Mouse (Mus musculus): ENCODE data around the gene Tmem100.

Gene Tmem100

DNA sequence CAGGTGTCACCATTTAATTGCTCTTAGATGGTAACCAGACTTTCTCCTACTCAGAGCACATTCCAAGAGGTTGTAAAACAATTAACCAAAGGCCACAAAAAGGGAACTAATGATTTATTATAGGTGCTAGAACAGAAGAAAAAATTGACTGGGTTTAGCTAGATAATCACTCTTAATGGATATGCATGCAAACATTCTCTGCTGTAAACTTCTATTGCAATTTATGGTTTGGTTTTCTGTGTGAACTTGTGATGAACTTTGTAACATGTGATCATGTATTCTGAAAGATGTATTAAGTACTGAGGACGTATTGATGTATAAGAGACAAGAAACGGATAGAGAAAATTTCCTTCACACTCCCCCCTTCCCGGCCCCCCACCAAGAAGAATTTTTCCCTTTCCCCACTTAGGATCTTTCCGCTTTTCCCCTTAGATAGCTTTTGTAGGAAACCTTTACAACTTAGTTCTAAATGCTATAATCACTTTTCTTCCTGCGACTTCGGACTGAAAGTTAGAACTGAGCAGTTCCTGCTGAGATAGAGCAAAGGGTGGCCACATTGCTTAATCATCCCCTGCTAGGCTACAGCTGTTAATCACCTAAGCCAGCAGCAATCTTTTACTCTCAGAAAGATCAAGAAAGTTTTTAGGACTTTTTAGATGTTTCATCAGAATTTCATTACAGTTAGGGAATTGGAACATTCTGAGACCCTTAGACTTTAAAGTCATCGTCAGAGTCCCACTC lies 22.2 kb upstream of the Tmem100 start:
- ATAC-seq (ENCODE audit: insufficient number of reproducible peaks, low FRiP score, low TSS enrichment), result no peak

DNA sequence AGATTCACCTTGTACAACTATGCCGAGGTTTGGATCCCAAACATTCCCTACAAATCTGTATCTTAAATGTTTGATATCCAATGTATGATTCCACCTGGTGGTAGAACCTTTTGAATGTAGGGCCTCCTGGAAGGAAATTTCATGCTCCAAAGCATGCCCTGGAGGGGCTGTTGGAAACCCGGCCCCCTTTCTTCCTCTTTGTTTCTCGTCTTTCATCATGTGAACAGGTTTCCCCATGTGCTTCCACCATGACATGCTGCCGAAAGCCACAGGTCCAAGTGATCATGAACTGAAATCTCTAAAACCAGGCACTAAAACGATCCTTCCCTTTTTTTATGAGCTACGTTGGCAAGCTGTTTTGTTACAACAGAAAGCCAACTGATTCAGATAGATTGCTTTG lies 16.5 kb upstream of the Tmem100 start:
- ATAC-seq (ENCODE audit: insufficient number of reproducible peaks, low FRiP score, low TSS enrichment), result no peak

DNA sequence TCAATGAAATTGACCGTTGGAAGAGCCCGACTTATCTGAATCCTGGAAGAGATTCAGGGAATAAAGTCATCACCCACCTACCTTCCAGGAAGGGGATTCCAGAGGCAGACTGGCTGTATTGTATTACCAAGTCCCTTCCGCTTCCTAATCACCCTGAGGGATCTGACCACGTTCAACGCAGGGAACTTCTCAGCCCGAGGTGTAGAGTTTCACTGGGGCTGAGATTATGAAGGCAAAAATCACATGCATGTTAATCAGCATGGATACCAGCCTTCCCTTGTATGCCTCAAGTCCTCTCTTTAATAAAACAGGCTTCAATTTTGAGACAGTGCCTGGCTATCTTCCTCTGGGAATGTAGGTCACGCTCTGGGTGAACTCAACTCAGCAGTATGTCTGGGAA lies 14.9 kb upstream of the Tmem100 start:
- no peak for ATAC-seq (ENCODE audit: insufficient number of reproducible peaks, low FRiP score, low TSS enrichment)

DNA sequence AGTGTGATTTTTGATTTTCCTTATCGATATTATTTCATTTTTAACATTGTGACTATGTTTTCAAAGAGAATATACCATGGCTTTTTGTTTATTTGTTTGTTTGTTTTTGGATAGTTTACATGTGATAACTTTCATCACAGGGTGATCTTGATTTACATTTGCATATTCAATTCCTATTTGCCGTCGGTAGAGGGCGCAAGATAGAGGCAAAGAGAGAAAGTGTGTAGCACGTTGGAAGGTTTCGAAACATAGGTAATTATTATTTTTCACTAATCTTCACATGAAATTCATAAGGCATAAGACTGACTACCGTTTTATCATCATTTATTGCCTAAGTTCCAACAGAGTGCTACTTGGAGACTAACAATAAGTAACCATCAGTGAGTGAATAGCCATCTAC lies 11.0 kb upstream of the Tmem100 start:
- no peak for ATAC-seq (ENCODE audit: insufficient number of reproducible peaks, low FRiP score, low TSS enrichment)

DNA sequence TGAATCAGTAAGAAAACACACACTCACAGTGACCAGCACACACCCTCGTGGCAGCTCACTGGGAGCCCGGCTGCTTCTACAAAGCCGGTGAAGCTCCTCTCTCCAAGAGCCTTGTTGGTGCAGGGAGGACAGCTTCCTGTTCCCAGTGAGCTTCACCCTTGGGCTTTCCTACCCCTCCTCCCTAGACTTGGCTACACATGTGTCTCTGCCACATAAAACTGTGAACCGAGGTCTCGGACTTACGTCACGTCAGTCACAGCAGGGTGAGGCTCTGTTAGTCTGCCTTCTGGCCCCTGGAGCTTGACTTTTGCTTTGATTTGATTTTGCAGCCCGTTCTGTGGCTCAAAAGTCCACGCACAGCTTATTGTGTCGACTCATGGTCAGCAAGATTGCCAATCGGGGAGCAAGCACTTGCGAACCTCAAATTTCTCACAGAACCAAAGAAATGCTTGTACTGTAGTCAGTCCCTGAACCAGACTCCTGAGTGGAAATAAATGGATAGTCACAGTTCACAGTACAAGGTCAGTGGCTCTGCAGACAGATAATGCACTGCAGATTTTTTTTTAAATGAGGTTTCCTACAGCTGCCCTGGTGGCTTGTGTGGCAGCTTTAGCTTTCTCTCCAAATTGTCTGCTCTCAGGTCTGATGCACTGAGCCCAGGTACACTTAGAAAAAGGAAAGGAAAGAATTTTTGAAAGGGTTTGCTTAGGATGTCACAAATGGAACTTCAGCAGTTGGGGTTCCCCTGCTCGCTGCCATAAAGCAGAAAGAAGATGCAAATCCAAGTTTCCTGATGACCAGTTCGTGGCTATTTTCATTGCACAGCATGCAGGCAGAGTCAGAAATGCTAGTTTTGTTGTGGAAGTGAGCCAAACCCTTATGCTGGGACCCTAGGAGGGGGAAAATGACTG lies 4.0 kb upstream of the Tmem100 start:
- no peak for ATAC-seq (ENCODE audit: insufficient number of reproducible peaks, low FRiP score, low TSS enrichment)

DNA sequence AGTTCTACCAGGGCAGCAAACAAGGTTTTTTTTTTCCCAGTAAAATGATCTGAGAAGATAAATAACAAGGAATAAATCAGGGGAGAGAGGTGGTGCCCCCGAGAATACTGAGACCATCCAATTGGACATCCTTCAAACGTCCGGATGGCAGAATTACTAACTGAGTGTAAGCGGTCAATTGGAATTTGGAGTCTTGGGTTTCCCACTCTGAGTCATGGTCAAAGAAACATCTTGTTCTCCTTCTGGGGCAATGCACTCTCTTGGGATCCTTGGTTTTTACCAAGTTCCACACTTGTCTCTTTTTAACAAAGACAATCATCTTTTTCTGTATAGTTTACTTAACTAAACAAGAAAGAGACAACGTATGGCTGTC lies 3.4 kb upstream of the Tmem100 start:
- ATAC-seq (ENCODE audit: insufficient number of reproducible peaks, low FRiP score, low TSS enrichment), result no peak

DNA sequence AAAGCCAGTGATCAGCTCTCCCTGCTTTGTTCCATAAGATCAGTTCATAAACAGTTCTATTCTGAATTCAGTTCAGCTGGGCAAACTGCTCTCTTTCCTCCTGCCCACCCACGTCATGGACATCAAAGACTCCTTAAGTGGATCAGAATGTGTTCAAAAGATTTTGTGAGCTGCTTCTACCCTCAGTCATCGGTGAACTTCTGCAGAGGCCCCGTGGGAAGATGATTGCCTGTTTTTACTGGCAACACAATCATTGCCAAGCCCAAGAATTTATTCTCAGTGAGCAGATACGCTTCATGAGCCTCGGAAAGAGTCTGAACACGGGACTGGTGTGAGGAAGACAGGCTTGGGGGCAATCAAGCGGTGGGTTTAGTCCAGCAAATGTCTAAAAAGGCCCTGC lies 2.9 kb upstream of the Tmem100 start:
- no peak for ATAC-seq (ENCODE audit: insufficient number of reproducible peaks, low FRiP score, low TSS enrichment)

DNA sequence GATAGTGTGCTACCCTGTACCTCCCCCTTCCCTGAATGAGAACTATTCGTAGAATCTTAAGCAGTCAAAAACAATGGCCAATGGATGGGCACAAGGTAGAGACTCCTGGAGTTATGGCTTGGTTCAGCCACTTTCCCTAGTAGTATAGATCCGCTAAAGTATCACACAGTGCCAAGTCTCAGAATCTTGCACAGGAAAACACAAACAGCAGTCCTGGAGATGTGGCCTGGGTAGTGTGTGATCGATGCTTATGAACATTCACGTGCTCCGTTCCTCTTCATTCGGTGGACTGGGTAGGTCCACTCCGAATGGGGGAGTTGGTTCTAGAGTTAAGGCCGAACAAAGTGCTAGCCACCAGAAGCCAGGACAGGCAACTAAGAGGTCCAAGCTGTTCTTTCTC lies 1.4 kb upstream of the Tmem100 start:
- ATAC-seq (ENCODE audit: insufficient number of reproducible peaks, low FRiP score, low TSS enrichment), result no peak

DNA sequence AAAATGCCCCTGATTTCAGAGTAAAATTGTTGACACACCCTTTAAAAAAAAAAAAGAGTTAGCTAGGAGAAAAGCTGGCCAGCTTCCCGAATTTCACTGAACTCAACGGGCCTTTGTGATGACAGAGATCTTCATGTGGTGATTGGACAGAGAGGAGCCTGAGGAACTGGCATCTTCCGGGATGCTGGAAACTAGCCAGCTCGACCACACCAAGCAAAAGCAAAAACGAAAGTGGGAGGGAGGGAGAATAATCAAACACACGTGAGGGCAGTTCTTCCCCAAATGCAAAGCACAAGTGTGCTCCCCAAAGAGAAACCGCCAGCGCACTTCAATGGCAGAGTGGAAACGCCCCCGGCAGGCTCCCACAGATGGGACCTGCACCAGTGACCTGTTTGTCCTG lies 794 bp upstream of the Tmem100 start:
- ATAC-seq (ENCODE audit: insufficient number of reproducible peaks, low FRiP score, low TSS enrichment), result no peak

DNA sequence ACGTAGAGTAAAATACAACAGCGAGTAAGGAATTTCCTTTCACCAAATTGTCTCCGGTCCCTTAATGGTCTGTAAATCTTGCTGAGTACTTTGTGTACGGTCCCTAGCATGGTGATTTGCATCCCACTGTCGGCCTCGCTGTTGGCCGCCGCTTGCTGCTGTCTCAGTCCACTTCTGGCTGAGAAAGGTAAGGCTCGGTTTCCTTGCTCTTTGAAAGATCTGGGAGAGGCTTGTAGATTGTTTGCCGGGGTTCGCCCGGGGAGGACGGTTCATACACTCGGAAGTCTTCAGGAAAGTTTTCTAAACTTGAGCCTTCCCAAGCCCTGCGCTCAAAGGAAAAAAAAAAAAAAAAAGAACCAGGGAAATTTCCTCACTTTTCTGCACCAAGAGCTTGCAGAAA lies 409 bp downstream of the Tmem100 start:
- no peak for ATAC-seq (ENCODE audit: insufficient number of reproducible peaks, low FRiP score, low TSS enrichment)

DNA sequence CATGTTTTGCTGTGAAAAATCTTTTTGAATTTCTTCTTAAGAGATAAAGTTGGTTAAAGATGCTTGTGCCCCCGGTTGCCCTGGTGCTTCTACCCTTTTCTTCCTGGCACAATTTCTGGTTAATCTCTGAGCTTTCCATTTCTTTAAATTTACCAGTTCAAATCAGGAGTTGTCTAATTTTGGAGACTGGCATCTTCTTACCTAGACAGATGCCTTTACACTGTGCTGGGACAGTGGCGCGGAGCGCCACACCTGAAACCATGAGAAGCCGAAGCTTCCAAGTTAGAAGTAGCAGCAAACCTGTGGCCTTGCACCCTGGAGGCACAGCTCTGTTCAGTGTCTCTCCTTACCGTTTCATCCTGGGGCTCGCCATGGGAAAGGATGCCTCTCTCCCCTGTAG lies 928 bp downstream of the Tmem100 start:
- ATAC-seq (ENCODE audit: insufficient number of reproducible peaks, low FRiP score, low TSS enrichment), result no peak

DNA sequence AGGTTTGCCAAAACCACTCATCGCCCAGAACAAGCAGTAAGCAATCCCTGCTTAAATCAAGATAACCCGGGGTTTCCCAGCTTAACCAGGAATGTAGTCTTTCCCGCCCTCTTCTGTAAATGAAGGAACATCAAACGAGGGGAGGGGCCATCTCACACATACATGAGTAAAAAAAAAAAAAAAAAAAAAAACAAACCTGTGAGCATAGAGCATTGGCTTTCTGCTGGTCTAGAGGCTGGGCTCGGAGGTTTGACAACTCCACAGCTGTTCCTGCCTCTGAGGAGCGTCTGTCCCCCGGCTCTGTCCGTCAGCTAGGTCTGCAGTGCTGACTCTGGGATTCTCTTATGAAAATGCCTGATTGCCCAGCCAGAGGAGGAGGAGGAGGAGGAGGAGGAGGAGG lies 2.7 kb downstream of the Tmem100 start:
- ATAC-seq (ENCODE audit: insufficient number of reproducible peaks, low FRiP score, low TSS enrichment), result no peak

DNA sequence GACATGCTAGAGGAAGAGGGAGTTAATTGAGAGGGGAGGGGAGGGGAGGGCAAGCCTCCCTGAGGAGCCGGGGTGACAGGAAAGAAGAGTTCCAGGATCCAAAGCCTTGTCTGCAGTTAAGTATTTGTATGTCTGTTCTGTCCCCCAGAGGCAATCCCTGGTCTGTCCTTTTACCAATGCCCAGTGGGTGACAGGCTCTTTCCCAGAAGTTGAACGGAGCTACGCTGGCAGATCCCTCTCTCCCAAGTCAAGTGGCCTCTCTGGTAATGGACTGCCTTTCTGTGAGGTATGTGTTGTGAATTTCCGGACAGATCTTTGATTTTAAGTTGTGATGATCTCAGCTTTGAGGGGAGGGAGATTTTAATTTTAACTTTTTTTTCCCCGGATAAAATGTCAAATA lies 3.3 kb downstream of the Tmem100 start:
- no peak for ATAC-seq (ENCODE audit: insufficient number of reproducible peaks, low FRiP score, low TSS enrichment)

DNA sequence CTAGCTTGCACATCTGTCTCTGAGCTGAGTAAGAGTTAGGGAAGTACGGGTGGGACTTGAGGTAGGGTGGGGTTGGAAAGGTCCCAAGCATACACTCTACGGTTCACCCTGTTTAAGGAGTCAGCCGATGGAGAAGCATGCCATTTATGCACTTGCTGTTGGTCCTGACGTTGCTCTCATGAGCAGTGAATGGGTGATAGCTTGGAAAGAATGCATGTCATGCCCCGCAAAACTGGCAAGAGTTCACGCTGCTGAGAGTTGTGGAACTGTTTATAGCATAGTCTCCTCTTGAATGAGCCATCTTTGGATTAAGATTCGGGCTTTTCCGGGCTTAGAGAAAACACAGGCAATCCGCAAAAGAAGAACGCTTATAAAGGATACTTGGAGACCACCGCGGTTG lies 4.5 kb downstream of the Tmem100 start:
- no peak for ATAC-seq (ENCODE audit: insufficient number of reproducible peaks, low FRiP score, low TSS enrichment)

DNA sequence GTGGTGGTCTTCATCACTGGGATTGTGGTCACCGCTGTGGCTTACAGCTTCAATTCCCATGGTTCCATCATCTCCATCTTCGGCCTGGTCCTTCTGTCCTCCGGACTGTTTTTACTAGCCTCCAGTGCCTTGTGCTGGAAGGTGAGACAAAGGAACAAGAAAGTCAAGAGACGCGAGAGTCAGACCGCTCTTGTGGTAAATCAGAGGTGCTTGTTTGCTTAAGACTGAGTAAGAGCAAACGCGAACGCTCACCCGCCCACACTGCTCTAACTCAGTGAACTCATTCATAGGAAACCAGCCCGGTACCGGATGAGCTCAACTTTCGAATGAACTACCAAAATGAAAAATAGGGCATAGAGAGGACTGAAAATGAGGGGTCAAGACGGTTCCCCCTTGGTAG lies 5.4 kb downstream of the Tmem100 start:
- ATAC-seq (ENCODE audit: insufficient number of reproducible peaks, low FRiP score, low TSS enrichment), result no peak

DNA sequence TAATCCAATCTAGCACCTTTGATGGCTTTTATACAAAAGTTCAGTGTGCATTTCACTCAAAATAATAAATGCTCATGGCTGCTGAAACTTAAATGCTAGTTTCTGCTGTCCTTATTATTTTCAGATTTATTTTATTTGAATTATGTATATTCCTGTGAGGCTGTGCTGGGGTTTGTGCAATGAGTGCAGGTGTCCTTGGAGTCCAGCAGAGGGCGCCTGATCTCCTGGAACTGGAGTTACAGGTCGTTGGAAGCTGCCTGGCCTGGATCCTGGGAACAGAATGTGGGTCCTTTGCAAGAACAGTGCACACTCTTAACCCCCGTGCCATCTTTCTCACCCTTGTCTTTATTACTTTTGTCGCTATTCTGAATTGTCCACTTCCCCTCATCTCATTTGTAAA lies 6.3 kb downstream of the Tmem100 start:
- no peak for ATAC-seq (ENCODE audit: insufficient number of reproducible peaks, low FRiP score, low TSS enrichment)

DNA sequence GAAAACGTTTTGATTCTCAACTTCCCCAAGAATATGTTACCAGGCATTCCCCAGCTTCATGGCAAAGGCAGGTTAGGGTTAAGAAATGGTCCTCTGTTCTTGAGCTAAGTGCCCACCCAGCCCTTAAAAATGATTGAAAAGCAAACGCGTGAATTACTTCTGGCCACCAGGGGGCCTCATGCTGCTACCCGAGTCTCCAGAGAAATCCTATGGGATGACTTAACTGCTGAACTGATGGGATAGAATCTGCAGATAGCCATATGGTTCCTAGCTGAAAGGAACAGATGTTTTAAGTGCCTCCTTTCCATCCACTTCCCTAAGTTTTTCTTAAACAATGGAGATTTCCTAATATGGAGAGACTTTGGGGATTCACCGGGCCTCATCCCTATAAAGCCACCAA lies 7.9 kb downstream of the Tmem100 start:
- ATAC-seq (ENCODE audit: insufficient number of reproducible peaks, low FRiP score, low TSS enrichment), result no peak

DNA sequence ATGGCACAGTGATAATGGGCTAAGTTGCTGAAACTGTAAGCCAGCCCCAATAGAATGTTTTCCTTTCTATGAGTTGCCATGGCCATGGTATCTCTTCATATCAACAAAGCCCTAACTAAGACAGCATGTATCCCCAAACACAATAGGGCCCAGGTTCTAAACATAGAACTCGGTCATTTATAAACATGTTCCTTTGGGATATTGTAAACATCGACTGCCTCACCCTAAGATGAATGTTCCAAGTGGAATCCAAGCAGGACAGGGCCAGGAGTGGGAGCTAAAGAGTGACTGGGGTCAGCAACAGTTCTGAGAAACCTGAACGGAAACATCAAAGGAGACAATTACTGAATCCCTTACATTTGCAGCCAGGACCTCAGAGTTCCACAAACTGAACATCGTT lies 14.3 kb downstream of the Tmem100 start:
- no peak for ATAC-seq (ENCODE audit: insufficient number of reproducible peaks, low FRiP score, low TSS enrichment)

DNA sequence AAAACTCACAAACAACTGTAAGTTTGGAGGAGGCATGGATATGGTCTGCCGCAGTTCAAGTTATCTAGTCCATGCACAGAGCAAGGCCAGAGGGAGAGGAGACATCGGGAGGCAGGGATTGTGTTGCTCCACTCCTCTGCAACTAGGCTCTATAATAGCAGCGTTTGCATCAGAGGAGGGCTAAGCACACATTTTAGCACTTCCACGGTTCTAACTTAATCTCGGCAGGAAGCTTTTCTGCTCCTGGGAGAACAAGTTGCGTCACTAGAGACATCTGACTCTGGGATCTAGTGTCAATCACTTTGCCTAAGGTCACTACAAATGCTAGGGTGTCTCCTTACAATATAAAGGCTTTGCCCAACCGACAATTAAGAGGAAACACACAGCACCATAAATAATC lies 16.1 kb downstream of the Tmem100 start:
- no peak for ATAC-seq (ENCODE audit: insufficient number of reproducible peaks, low FRiP score, low TSS enrichment)

DNA sequence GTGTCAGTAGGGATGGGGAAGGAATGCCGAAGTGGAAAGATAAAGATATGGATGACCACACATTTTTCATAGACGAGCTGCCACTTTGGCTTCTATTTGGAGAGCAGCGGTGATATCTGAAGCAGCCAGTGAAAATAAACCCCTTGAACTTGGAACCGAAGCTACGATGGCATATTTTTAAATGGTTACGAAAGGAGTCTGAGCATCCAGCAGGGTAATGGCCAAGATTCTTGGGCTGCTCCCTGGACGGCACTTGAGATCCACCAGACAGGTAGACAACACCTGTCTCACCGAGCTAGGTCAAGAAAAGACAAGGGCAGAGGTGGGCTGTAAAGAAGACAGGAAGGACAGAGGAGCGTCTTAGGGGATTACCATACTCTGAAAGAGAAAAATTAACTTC lies 17.1 kb downstream of the Tmem100 start:
- no peak for ATAC-seq (ENCODE audit: insufficient number of reproducible peaks, low FRiP score, low TSS enrichment)

DNA sequence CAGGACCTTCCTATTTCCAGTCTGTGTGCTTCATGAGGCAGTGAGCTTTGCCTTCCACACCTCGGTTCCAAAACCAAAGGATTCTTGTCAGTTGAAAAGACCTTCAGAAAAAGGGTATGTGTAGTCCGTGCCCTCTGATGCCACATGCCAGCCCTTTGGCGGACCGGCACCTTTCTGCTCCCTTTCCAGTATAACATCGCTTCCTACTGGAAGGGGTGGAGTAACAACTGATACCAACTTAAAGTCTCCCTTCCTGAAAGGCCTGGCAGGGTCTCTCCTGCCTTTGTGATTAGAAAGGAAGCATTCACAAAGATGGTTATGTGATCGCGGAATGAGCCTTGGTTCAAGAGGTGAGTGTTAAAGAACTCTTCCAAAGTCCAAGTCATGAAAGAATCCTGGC lies 19.9 kb downstream of the Tmem100 start:
- ATAC-seq (ENCODE audit: insufficient number of reproducible peaks, low FRiP score, low TSS enrichment), result no peak

DNA sequence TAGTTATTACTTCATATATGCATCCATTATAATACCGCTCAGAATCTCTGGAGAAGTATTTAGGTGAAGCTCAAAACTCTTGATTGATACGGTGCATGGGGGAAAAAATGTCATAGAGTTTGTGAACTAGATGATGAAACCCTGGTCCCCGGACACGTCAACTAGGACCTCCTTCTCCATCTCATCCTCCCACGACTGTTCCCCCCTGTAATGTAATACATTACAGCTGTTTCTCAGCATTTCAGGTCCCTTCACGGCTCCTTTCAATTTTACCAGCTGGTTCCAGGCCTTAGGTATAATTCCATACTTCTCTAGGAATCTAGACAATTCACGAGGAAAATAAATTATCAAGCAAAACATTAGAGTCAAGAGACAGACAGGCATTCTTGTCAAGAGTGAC lies 22.6 kb downstream of the Tmem100 start:
- ATAC-seq (ENCODE audit: insufficient number of reproducible peaks, low FRiP score, low TSS enrichment), result no peak

Data from cerebellum, adult (tissue).